Mouse (Mus musculus) midbrain, embryonic 12.5 days (tissue): Measurements from ENCODE around the gene Git2. TPM values are rescaled to one million over a fixed set of nuclear protein-coding genes. Genes with fewer than 3 reads are reported as not detected.

Source experiments
- ATAC-seq: fragments of 200-750 bp; cut with Nextera tagmentation; 2 replicates; pipeline ENCODE4 v1.8.0; 2017; ENCODE audit warnings: low read depth, moderate TSS enrichment, moderate library complexity; ENCODE audit not compliant: low FRiP score
- H3K27ac ChIP-seq: fragments of 300-500 bp; sonication (generic); replicated peaks from 2 replicates; pipeline ENCODE4 v1.5.1; 2016; ENCODE audit warnings: mild to moderate bottlenecking
- H3K27me3 ChIP-seq: fragments of 300-500 bp; sonication (generic); 2 replicates; pipeline ENCODE4 v1.6.1; 2016; ENCODE audit warnings: mild to moderate bottlenecking
- H3K36me3 ChIP-seq: fragments of 300-500 bp; sonication (generic); 2 replicates; pipeline ENCODE4 v1.6.1; 2016
- H3K4me1 ChIP-seq: fragments of 300-500 bp; sonication (generic); 2 replicates; pipeline ENCODE4 v1.6.1; 2016
- H3K4me2 ChIP-seq: fragments of 300-500 bp; sonication (generic); replicated peaks from 2 replicates; pipeline ENCODE4 v1.6.1; 2016; ENCODE audit warnings: mild to moderate bottlenecking, moderate library complexity
- H3K4me3 ChIP-seq: fragments of 300-500 bp; sonication (generic); 2 replicates; pipeline ENCODE4 v1.5.1; 2016; ENCODE audit warnings: mild to moderate bottlenecking
- H3K9ac ChIP-seq: fragments of 300-500 bp; sonication (generic); replicated peaks from 2 replicates; pipeline ENCODE4 v1.6.1; 2016; ENCODE audit warnings: mild to moderate bottlenecking, moderate library complexity
- H3K9me3 ChIP-seq: fragments of 300-500 bp; sonication (generic); 2 replicates; pipeline ENCODE4 v1.6.1; 2016; ENCODE audit warnings: mild to moderate bottlenecking
- WGBS: fragments of 180-500 bp; shearing (Covaris S2); methylation state at CpG from one replicate; pipeline ENCODE4 v1.1.7; 2016; 5-methylcytosine and 5-hydroxymethylcytosine counted together
- microRNA-seq: library from miRNA; unstranded; fragments of <30 nt; microRNA quantifications from one replicate; pipeline ENCODE4, GENCODE M21; 2017
- polyA plus RNA-seq: library from polyadenylated mRNA; unstranded; fragments of >200 nt; fragmentation: Nextera tagmentation; extraction: Ambion mirVana; gene quantifications from 2 replicates; pipeline ENCODE4 v1.2.1, GENCODE M21; 2016

Gene Git2
- polyA plus RNA-seq, 1 experiment from 2014 or later, result 48.4 TPM

DNA sequence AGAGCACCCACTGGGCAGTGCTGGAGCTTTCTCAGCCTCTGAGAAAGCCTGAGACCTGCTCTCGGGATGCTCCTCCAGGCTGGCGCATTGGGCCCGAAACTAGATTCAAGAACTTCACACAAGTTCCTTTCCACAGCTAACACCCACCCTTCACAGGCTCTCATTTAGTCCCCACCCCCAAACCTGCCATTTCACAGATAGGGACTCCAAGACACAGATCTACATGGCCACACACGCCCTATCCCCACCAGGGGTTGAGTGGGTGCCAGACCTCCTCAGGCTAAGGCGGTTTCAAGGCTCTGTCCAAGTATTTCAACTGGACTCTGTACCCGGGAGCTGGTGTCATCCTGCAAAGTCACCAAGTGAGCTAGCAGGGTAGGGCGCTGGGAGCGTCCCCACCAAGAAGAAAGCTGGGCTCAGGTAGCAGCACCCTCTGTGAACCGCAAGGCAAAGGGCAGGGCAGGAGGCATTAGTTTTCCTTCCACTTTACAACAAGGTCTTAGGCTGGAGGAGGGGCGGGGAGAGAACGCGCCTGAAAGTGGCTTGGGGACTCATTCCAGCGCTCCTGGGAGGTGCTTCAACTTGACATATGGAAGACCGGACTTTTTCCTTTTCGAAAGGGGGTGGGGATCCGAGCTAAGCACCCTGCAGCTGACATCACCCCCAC lies 85.5 kb downstream of the Git2 start:
- H3K4me1 ChIP-seq, result peaks cover 17% of the 10 kb centered on the region
- H3K36me3 ChIP-seq, result no peaks in the 10 kb centered on the region
- no peak for ATAC-seq
- peak overlapping the region; percentile 83 for H3K4me3 ChIP-seq
- no peak overlapping the region for H3K27ac ChIP-seq
- 21% methylated on average over 16 of the region's 16 CpGs for WGBS
- peak overlapping the region; percentile 81 for H3K9ac ChIP-seq
- H3K4me2 ChIP-seq, result peak overlapping the region; percentile 88
- H3K9me3 ChIP-seq, result no peaks in the 10 kb centered on the region
- peaks cover 10% of the 10 kb centered on the region; the same call in 1 of the 2 replicates for H3K27me3 ChIP-seq

- Histone ChIP-seq H3K27ac (no peak overlapping the region), H3K4me1 (peaks cover 17% of the 10 kb centered on the region), H3K4me2 (no peak overlapping the region), H3K9me3 (no peaks in the 10 kb centered on the region), H3K27me3 (peaks cover 10% of the 10 kb centered on the region; the same call in 1 of the 2 replicates), H3K36me3 (no peaks in the 10 kb centered on the region), H3K4me3 (no peak overlapping the region), H3K9ac (no peak overlapping the region)
- 87% methylated on average over 13 of the region's 13 CpGs for WGBS
- ATAC-seq, result no peak
Measured at GRCm38 (mm10) chr5:114688703-114689102, 86.6 kb downstream of the Git2 start.

DNA sequence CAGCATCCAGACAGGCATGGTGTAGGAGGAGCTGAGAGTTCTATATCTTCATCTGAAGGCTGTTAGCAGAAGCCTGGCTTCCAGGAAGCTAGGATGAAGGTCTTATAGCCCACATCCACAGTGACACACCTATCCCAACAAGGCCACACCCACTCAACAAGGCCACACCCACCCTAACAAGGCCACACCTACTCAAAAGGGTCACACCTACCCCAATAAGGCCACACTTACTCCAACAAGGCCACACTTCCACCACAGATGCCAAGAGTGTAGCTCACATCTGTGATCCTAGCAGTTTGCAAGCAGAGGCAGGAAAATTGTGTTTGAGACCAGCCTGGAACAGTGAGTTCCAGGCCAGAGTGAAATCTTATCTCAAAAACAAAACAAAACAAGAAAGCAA lies 87.4 kb downstream of the Git2 start:
- Histone ChIP-seq H3K36me3 (no peaks in the 10 kb centered on the region), H3K4me1 (peaks cover 17% of the 10 kb centered on the region), H3K4me3 (no peak overlapping the region), H3K9me3 (no peaks in the 10 kb centered on the region), H3K9ac (no peak overlapping the region), H3K27ac (no peak overlapping the region), H3K4me2 (no peak overlapping the region), H3K27me3 (peaks cover 5% of the 10 kb centered on the region; the same call in 1 of the 2 replicates)
- no peak for ATAC-seq

DNA sequence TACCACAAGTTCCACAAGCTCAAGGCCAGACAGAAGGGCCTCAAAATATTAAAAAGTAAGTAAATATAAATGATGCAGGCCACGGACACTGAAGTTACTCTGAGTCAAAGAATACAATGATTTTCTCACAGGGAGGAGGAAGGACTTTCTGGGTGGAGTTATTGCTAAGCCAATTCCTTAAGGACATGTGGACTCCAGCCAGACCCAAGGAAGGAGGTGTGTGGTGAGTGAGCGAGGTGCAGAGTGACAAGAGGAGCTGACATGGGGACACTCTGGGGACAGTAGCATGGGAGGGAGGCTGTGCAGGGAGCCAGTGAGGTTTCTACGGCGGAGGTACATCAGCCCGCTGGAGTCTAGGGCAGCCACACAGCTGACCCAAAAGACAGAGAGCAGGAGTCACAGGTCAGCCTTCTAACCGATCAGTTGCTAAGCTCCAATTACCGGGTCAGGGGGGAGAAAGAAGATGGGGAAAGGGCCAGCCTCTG lies 88.5 kb downstream of the Git2 start:
- Histone ChIP-seq H3K4me1 (peaks cover 17% of the 10 kb centered on the region), H3K36me3 (no peaks in the 10 kb centered on the region), H3K9ac (no peak overlapping the region), H3K27me3 (peaks cover 5% of the 10 kb centered on the region; the same call in 1 of the 2 replicates), H3K27ac (no peak overlapping the region), H3K4me2 (no peak overlapping the region), H3K4me3 (no peak overlapping the region), H3K9me3 (no peaks in the 10 kb centered on the region)
- 78% methylated on average over 7 of the region's 7 CpGs for WGBS
- ATAC-seq, result no peak

DNA sequence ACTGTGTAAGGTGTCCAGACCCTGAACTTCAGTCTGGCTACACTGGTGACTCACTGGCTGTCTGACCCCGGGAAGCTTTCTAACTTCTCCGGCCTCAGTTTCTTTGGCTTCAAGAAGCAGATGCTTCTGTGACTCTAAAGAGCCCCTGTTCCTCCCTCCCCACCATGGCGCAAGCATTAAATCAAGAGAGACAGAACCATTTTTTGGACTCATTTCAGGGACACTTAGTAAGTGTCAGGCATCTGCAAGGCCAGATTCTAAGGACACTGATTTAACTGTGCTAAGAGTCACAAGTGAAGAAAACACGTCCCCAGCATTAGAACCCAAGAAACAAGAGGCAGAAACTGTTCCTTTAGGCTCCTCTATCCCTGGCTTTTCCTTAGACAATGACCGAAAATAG lies 89.3 kb downstream of the Git2 start:
- 89% methylated on average over 5 of the region's 5 CpGs for WGBS
- Histone ChIP-seq H3K9me3 (no peaks in the 10 kb centered on the region), H3K36me3 (no peaks in the 10 kb centered on the region), H3K27me3 (peaks cover 5% of the 10 kb centered on the region; the same call in 1 of the 2 replicates), H3K9ac (no peak overlapping the region), H3K4me2 (no peak overlapping the region), H3K27ac (no peak overlapping the region), H3K4me3 (no peak overlapping the region), H3K4me1 (peaks cover 13% of the 10 kb centered on the region)
- no peak for ATAC-seq

DNA sequence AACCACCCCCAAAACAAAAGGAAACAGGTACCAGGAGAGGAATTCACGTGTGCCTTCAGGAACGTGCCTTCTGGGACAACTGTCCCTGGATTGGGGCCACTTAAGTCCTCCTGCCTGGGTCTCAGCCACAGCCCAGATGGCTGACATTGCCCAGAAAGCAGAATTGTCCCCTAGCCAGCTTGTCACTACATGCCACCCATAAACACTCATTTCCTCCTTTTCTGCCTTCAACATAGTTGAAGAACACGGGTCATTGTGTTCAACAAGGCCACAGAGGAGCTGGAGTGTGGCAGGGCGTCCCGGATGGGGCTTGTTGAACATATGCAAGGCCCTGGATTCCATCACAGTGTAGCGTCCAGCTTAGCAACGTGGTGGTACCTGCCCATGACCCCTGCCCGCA lies 93.6 kb downstream of the Git2 start:
- no peak for ATAC-seq
- peaks cover 12% of the 10 kb centered on the region for H3K4me1 ChIP-seq
- H3K27me3 ChIP-seq, result no peaks in the 10 kb centered on the region
- WGBS, result 88% methylated on average over 8 of the region's 8 CpGs
- H3K4me3 ChIP-seq, result no peak overlapping the region
- no peaks in the 10 kb centered on the region for H3K9me3 ChIP-seq
- H3K9ac ChIP-seq, result no peak overlapping the region
- peaks cover 12% of the 10 kb centered on the region for H3K36me3 ChIP-seq
- no peak overlapping the region for H3K4me2 ChIP-seq
- no peak overlapping the region for H3K27ac ChIP-seq

GRCm38 (mm10) chr5:114680676-114681285 lies 94.5 kb downstream of the Git2 start:
- H3K27ac ChIP-seq, result no peak overlapping the region
- H3K9ac ChIP-seq, result no peak overlapping the region
- H3K4me2 ChIP-seq, result no peak overlapping the region
- H3K9me3 ChIP-seq, result no peaks in the 10 kb centered on the region
- no peaks in the 10 kb centered on the region for H3K27me3 ChIP-seq
- peaks cover 12% of the 10 kb centered on the region for H3K4me1 ChIP-seq
- peaks cover 19% of the 10 kb centered on the region for H3K36me3 ChIP-seq
- H3K4me3 ChIP-seq, result no peak overlapping the region
- ATAC-seq, result no peak
- 84% methylated on average over 19 of the region's 19 CpGs for WGBS

- Histone ChIP-seq H3K9me3 (no peaks in the 10 kb centered on the region), H3K4me1 (peaks cover 12% of the 10 kb centered on the region), H3K27me3 (no peaks in the 10 kb centered on the region), H3K9ac (peak overlapping the region; percentile 17; the same call in 1 of the 2 replicates), H3K27ac (no peak overlapping the region), H3K36me3 (peaks cover 24% of the 10 kb centered on the region), H3K4me3 (no peak overlapping the region), H3K4me2 (no peak overlapping the region)
- no peak for ATAC-seq
- 63% methylated on average over 17 of the region's 17 CpGs for WGBS
Measured at GRCm38 (mm10) chr5:114679841-114680591, 95.3 kb downstream of the Git2 start.

Small RNAs within 50 kb of the gene (microRNA-seq; reads per million reads assigned to microRNA genes)
- gene Mir7028, result not detected

Other genes starting within 250 kb of the Git2 start
- 9.4 and 10.2 TPM in 2 replicates for gene Fam222a, start 207.5 kb downstream of the Git2 start, polyA plus RNA-seq
- gene Trpv4, start 117.1 kb downstream of the Git2 start, polyA plus RNA-seq, result 0.20 and 0.69 TPM in 2 replicates
- 60.6 and 62.0 TPM in 2 replicates for gene Gltp, start 84.5 kb downstream of the Git2 start, polyA plus RNA-seq
- 21.5 and 24.6 TPM in 2 replicates for gene Tchp, start 67.8 kb downstream of the Git2 start, polyA plus RNA-seq
- gene Ankrd13a, start 840 bp downstream of the Git2 start, polyA plus RNA-seq, result 71.1 and 77.7 TPM in 2 replicates
- 154 and 167 TPM in 2 replicates for gene 1500011B03Rik, start 48.0 kb upstream of the Git2 start, polyA plus RNA-seq
- not detected in 2 replicates for gene 4930519G04Rik, start 78.1 kb upstream of the Git2 start, polyA plus RNA-seq
- gene Gm9936, start 83.2 kb upstream of the Git2 start, polyA plus RNA-seq, result 0.47 and 0.71 TPM in 2 replicates
- gene Oasl2, start 121.4 kb upstream of the Git2 start, polyA plus RNA-seq, result 1.4 and 2.0 TPM in 2 replicates
- gene Oasl1, start 147.7 kb upstream of the Git2 start, polyA plus RNA-seq, result 0.19 TPM in 1 of 2 replicates, not detected in the other
- gene 2210016L21Rik, start 166.6 kb upstream of the Git2 start, polyA plus RNA-seq, result 62.9 and 63.1 TPM in 2 replicates
- gene Hnf1a, start 195.6 kb upstream of the Git2 start, polyA plus RNA-seq, result 0.05 and 0.07 TPM in 2 replicates
- 16.6 and 17.0 TPM in 2 replicates for gene Sppl3, start 235.6 kb upstream of the Git2 start, polyA plus RNA-seq